In the genomic region with DNA sequence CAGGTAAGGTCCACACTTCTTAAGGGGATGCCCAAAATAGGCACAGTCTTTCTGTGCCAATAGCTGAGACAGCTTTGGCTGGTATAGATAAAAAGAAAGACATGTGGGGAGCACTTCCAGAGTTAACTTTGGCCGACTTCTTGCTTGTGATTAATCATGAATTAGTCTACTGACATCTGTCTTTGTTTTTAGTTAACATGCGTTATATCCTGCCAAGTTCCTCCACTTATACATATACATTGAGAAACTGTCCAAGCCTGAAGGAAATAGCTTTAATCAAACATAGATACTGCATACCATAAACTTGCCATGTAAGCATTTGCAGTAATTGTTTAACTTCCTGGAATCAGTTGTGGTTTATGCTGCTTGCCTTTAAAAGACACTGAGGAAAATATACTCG, we compare ENCODE assay signal across 1 mouse cellular context.
A peak's percentile ranks its signal among the peaks of the same experiment; 100 is the strongest.
TF ChIP-seq lines count a peak whose summit lies in the region.

No protein-coding gene starts in this region.

TF ChIP-seq in MEL, 35 proteins besides CTCF, POLR2A, EP300 and RAD21:
- TF ChIP-seq CHD1 (IDR thresholded peaks at IDR 0.05; ENCODE audit: low read depth, low read length) (no peak), MAZ (IDR thresholded peaks at IDR 0.05; ENCODE audit: low read depth, low read length) (no peak), MEF2A (IDR thresholded peaks at IDR 0.05; ENCODE audit: extremely low read depth, insufficient replicate concordance, low read depth, low read length, poor library complexity, severe bottlenecking) (peak; percentile 42; the same call in 1 of the 2 replicates), RCOR1 (IDR thresholded peaks at IDR 0.05; ENCODE audit: low read depth, low read length) (no peak), TBP (IDR thresholded peaks at IDR 0.05; ENCODE audit: low read depth, low read length) (no peak), MYB (IDR thresholded peaks at IDR 0.05; ENCODE audit: low read depth, low read length) (no peak), TAL1 (IDR thresholded peaks at IDR 0.05; ENCODE audit: low read length) (no peak), ELF1 (IDR thresholded peaks at IDR 0.05; ENCODE audit: low read depth, low read length) (0 out of 2 replicates have a peak, but pooled peaks have one; percentile 12), NELFE (IDR thresholded peaks at IDR 0.05; ENCODE audit: low read depth, low read length) (no peak), KAT2A (conservative IDR thresholded peaks at IDR 0.05; ENCODE audit: low read depth, low read length) (no peak), SMC3 (IDR thresholded peaks at IDR 0.05; ENCODE audit: low read depth, low read length) (no peak), NRF1 (IDR thresholded peaks at IDR 0.05; ENCODE audit: insufficient read depth, low read depth, low read length, poor library complexity, severe bottlenecking) (no peak), MYC (IDR thresholded peaks at IDR 0.05; ENCODE audit: low read depth, low read length) (no peak), POLR2AphosphoS2 (IDR thresholded peaks at IDR 0.05; ENCODE audit: low read length) (no peak), MAFK (IDR thresholded peaks at IDR 0.05; ENCODE audit: borderline replicate concordance, low read depth, low read length) (peak; percentile 44), MXI1 (IDR thresholded peaks at IDR 0.05; ENCODE audit: low read depth, low read length) (peak; percentile 28; the same call in 1 of the 2 replicates), ZMIZ1 (IDR thresholded peaks at IDR 0.05; ENCODE audit: low read depth, low read length) (no peak), POLR2AphosphoS5 (IDR thresholded peaks at IDR 0.05; ENCODE audit: borderline replicate concordance, low read depth, low read length) (no peak), BHLHE40 (IDR thresholded peaks at IDR 0.05; ENCODE audit: borderline replicate concordance, low read depth, low read length) (no peak), SIN3A (IDR thresholded peaks at IDR 0.05; ENCODE audit: low read length) (peak; percentile 31; the same call in 1 of the 2 replicates), USF1 (IDR thresholded peaks at IDR 0.05; ENCODE audit: low read depth, low read length) (no peak), GABPA (IDR thresholded peaks at IDR 0.05; ENCODE audit: low read depth, low read length) (no peak), ZKSCAN1 (IDR thresholded peaks at IDR 0.05; ENCODE audit: low read depth, low read length) (no peak), TCF12 (IDR thresholded peaks at IDR 0.05; ENCODE audit: low read depth, low read length) (no peak), ZC3H11A (IDR thresholded peaks at IDR 0.05; ENCODE audit: low read depth, low read length) (no peak), MAX (IDR thresholded peaks at IDR 0.05; ENCODE audit: low read length) (peak; percentile 40; the same call in 1 of the 2 replicates), ETS1 (IDR thresholded peaks at IDR 0.05; ENCODE audit: low read depth, low read length) (peak; percentile 59), USF2 (IDR thresholded peaks at IDR 0.05; ENCODE audit: borderline replicate concordance in 1 of 2, insufficient read depth in 1 of 2, low read depth in 1 of 2, low read length in 2 of 2) (no peak), E2F4 (IDR thresholded peaks at IDR 0.05; ENCODE audit: borderline replicate concordance, low read depth, low read length) (no peak), ZNF384 (IDR thresholded peaks at IDR 0.05; ENCODE audit: low read depth, low read length) (no peak)
